Mouse (Mus musculus) intestine, embryonic 15.5 days (tissue): ENCODE results near the gene Gm3625. TPM values are rescaled to one million over a fixed set of nuclear protein-coding genes. Genes with fewer than 3 reads are reported as not detected.
A peak's percentile ranks its signal among the peaks of the same experiment; 100 is the strongest.
"Not testable (repeated sequence)": the region's sequence is repeated elsewhere in the genome, so short reads cannot be mapped to it uniquely, and the experiment has no call there.

Source experiments
- ATAC-seq: fragments of 200-750 bp; cut with Nextera tagmentation; 2 replicates; pipeline ENCODE4 v1.8.0; 2017; ENCODE audit warnings: moderate TSS enrichment, moderate library complexity
- H3K27ac ChIP-seq: fragments of 300-500 bp; sonication (generic); 2 replicates; pipeline ENCODE4 v1.5.1; 2015; ENCODE audit warnings: mild to moderate bottlenecking, inconsistent platforms
- H3K27me3 ChIP-seq: fragments of 300-500 bp; sonication (generic); replicated peaks from 2 replicates; pipeline ENCODE4 v1.6.1; 2015; ENCODE audit warnings: inconsistent platforms
- H3K36me3 ChIP-seq: fragments of 300-500 bp; sonication (generic); 2 replicates; pipeline ENCODE4 v1.6.1; 2015; ENCODE audit warnings: inconsistent platforms
- H3K4me1 ChIP-seq: fragments of 300-500 bp; sonication (generic); replicated peaks from 2 replicates; pipeline ENCODE4 v1.6.1; 2015; ENCODE audit warnings: inconsistent platforms
- H3K4me2 ChIP-seq: fragments of 300-500 bp; sonication (generic); replicated peaks from 2 replicates; pipeline ENCODE4 v1.6.1; 2015; ENCODE audit warnings: mild to moderate bottlenecking, inconsistent platforms
- H3K4me3 ChIP-seq: fragments of 300-500 bp; sonication (generic); replicated peaks from 2 replicates; pipeline ENCODE4 v1.5.1; 2015; ENCODE audit warnings: inconsistent platforms
- H3K9ac ChIP-seq: fragments of 300-500 bp; sonication (generic); 2 replicates; pipeline ENCODE4 v1.6.1; 2015; ENCODE audit warnings: inconsistent platforms
- H3K9me3 ChIP-seq: fragments of 300-500 bp; sonication (generic); 2 replicates; pipeline ENCODE4 v1.6.1; 2016; ENCODE audit warnings: inconsistent platforms
- WGBS: fragments of 180-500 bp; shearing (Covaris S2); methylation state at CpG from one replicate; pipeline ENCODE4 v1.1.7; 2015; 5-methylcytosine and 5-hydroxymethylcytosine counted together
- polyA plus RNA-seq: library from polyadenylated mRNA; unstranded; fragments of >200 nt; fragmentation: Nextera tagmentation; extraction: Ambion mirVana; gene quantifications from 2 replicates; pipeline ENCODE4 v1.2.1, GENCODE M21; 2015

Gm3625 gene
- polyA plus RNA-seq, 1 experiment from 2014 or later: not detected

DNA sequence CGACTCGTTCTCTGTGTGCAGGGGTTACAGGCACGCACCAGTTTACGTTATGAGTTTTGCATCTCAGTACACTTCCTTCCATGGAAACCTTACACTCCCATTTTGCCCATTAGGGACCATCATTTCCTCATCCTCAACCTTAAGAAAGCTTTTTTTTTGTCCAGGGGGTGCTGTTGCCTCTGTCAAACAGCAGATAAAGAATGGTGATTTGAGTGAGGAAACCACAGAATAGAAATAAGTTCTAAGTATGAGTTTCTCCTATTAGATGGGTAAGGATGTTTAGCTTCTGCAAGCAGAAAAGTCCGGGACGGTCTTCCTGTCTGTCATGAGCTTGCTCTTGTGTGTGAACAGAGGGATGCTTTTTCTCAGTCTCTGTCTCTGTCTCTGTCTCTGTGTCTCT, 702 bp downstream of the Gm3625 start:
- 59% methylated on average over 6 of the region's 6 CpGs for WGBS
- H3K9ac ChIP-seq: peak overlapping the region; percentile 88; the same call in 1 of the 2 replicates
- ATAC-seq: no peak
- H3K27ac ChIP-seq: no peak overlapping the region
- H3K9me3 ChIP-seq: no peaks in the 10 kb centered on the region
- peak overlapping the region; percentile 85 for H3K4me2 ChIP-seq
- peaks cover 5% of the 10 kb centered on the region; the same call in 1 of the 2 replicates for H3K4me1 ChIP-seq
- H3K4me3 ChIP-seq: peak overlapping the region; percentile 96
- H3K27me3 ChIP-seq: no peaks in the 10 kb centered on the region
- no peaks in the 10 kb centered on the region for H3K36me3 ChIP-seq

DNA sequence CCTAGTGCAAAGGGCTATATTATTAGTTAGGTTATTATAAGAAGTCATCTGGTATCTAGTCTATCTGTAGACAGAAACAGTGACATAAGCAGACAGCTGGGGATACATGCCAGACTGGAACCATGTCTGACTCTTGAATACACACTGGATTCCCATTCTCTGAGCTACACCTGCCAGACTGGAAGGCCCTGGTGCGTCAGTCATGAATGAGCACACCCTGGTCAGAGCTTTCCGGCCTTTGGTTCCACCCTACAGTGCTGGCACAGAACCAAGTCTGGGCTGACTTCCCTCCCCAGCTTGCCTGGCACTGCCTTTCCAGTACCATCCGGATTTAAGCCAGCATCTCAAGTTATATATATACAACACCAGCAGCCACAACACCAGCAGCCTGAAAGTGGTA, 4.1 kb downstream of the Gm3625 start:
- no peak for ATAC-seq
- Histone ChIP-seq H3K4me1 (0 out of 2 replicates have a peak, but pooled peaks cover under 1% of the 10 kb centered on the region), H3K36me3 (no peaks in the 10 kb centered on the region), H3K27ac (no peak overlapping the region), H3K9me3 (no peaks in the 10 kb centered on the region), H3K9ac (no peak overlapping the region), H3K4me2 (no peak overlapping the region), H3K4me3 (no peak overlapping the region), H3K27me3 (no peaks in the 10 kb centered on the region)
- WGBS: 76% methylated on average over 3 of the region's 3 CpGs

DNA sequence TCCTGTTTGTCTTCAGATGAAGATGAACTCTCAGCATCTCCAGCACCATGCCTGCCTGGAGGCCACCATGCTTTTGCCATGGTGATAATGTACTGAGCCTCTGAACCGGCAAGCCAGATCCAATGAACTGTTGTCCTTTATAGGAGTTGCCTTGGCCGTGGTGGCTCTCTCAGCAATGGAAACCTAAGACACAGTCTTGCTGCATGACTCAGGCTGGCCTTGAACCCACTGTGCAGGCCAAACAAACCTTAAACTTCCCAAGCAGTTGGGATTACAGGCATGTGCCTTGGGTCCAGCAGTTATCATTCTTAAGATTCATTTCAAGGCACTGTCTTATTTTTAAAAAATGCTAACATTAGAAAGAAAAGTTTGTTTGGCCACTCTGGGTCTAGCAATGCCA, 4.9 kb downstream of the Gm3625 start:
- Histone ChIP-seq H3K4me1 (no peaks in the 10 kb centered on the region), H3K4me2 (no peak overlapping the region), H3K4me3 (no peak overlapping the region), H3K27me3 (no peaks in the 10 kb centered on the region), H3K27ac (no peak overlapping the region), H3K9ac (no peak overlapping the region), H3K9me3 (no peaks in the 10 kb centered on the region), H3K36me3 (no peaks in the 10 kb centered on the region)
- no peak for ATAC-seq
- 77% methylated on average over 2 of the region's 2 CpGs for WGBS

DNA sequence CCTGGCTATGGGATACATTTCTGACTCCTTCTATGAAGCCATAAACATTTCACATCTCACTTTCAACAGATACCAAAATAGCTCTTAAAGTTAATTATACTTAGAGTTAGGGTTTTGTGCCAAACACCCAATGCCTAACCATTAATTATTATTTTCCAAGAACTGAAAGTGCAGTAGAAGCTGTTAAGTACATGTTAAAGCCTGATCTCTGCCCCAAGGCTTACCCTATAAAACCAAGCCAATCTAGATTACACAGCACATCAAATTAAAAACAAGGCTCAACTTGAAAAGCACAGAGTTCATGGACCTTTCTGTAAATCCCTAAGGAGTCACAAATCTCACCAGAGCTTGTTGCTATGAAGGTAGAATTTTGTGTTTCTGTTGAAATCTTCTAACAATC, 10.4 kb downstream of the Gm3625 start:
- Histone ChIP-seq H3K4me3 (no peak overlapping the region), H3K27me3 (no peaks in the 10 kb centered on the region), H3K27ac (no peak overlapping the region), H3K9ac (no peak overlapping the region), H3K36me3 (no peaks in the 10 kb centered on the region), H3K4me1 (no peaks in the 10 kb centered on the region), H3K4me2 (no peak overlapping the region), H3K9me3 (no peaks in the 10 kb centered on the region)
- no peak for ATAC-seq

DNA sequence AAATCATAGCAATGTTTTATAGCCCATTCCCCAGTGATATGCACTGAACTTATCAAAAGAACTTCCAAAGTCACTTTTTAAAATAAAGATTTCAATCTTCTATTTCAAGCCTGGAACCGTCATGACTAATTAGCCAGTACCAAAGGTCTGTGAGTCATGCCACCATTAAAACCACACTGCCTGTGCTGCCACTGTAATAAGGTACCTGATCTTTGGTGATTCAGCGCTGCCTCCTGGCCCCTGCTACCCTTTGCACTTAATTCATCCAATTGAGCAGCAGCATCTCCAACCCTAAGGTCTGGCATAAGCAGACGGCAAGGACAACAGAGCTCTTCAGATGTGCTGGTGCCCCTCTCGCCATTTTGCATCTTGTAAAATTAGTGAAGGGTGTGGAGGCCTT, 18.7 kb downstream of the Gm3625 start:
- Histone ChIP-seq H3K27ac (no peak overlapping the region), H3K9me3 (no peaks in the 10 kb centered on the region), H3K9ac (no peak overlapping the region), H3K4me1 (no peaks in the 10 kb centered on the region), H3K27me3 (no peaks in the 10 kb centered on the region), H3K4me2 (no peak overlapping the region), H3K36me3 (no peaks in the 10 kb centered on the region), H3K4me3 (no peak overlapping the region)
- ATAC-seq: peak; percentile 68
- 73% methylated on average over 4 of the region's 4 CpGs for WGBS

DNA sequence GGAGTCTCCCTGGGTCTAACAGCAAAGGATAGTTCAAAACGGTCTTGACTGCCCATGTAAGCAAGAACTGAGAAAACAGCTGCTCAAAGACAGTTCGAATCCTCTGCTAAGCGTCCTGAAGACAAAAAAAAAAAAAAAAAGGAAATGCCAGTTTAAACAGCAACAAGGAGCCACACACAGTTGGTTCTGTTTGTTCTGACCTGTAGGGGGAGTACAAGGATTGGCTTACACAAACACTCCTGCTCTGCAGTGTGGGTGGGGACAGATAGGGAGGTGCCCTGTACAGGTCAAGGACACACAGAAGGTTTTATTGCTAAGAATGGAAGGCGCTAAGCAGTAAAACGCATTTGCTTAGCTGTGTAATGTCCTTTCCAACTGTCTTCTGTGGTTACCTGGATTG, 20.9 kb downstream of the Gm3625 start:
- peak; percentile 93 for ATAC-seq
- no peaks in the 10 kb centered on the region for H3K9me3 ChIP-seq
- no peaks in the 10 kb centered on the region for H3K4me1 ChIP-seq
- no peak overlapping the region for H3K4me3 ChIP-seq
- H3K27ac ChIP-seq: no peak overlapping the region
- H3K4me2 ChIP-seq: no peak overlapping the region
- no peak overlapping the region for H3K9ac ChIP-seq
- no peaks in the 10 kb centered on the region for H3K27me3 ChIP-seq
- no peaks in the 10 kb centered on the region for H3K36me3 ChIP-seq
- 21% methylated on average over 5 of the region's 5 CpGs for WGBS

DNA sequence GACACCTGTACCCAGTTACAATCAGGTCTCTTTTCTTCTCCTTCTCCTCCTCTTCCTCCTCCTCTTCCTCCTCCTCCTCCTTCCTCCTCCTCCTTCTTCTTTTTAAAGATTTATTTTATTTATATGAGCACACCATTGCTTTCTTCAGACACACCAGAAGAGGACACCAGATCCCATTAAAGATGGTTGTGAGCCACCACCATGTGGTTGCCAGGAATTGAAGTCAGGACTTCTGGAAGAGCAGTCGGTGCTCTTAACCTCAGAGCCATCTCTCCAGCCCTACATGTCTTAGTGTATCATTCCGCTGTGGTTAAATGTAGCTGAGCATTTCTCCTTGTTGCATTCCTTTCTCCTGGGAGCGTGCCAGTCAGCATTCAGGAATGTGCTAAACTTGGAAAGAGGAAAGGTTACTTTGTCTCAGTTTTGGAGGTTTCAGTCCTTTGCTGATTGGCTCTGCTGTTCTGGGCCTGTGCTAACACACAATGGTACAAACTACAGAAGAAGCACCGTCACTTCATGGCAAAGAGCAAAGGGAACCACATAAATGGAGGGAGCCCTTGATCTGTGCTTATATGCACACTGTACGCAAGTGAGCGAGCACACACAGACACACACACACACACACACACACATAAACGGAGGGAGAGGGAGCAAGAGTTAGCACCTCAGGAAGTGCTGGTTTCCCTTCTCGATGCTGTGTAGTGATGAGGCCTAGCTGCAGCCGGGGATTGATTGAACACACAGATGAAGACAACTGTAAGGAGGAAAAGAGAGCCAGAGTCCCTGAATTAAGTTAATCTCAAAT, 34.0 kb downstream of the Gm3625 start:
- H3K9ac ChIP-seq: no peak overlapping the region
- no peak overlapping the region for H3K27ac ChIP-seq
- H3K4me2 ChIP-seq: no peak overlapping the region
- no peaks in the 10 kb centered on the region; the same call in 1 of the 2 replicates for H3K4me1 ChIP-seq
- no peaks in the 10 kb centered on the region for H3K27me3 ChIP-seq
- ATAC-seq: peak; percentile 49
- H3K4me3 ChIP-seq: no peak overlapping the region
- 62% methylated on average over 9 of the region's 9 CpGs for WGBS
- no peaks in the 10 kb centered on the region for H3K9me3 ChIP-seq
- H3K36me3 ChIP-seq: no peaks in the 10 kb centered on the region

DNA sequence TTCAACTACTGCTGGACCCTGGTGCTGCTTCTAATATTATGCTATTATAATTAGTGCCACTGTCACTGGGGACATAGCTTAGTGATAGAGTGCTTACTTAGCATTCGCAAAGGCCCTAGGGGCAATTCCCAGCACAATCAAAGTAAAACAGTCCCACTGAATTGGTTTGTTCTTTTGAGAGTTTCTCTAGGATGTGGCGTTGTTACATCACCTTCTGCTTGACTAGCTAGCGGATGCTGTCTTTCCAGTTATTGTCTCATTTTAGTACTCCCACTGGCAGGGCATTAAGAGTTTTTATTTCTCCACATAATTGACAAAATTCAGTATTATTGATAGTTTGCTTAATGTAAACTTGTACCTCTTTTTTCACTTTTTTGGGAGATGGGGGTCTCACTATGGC, 34.7 kb downstream of the Gm3625 start:
- 93% methylated on average over 3 of the region's 3 CpGs for WGBS

DNA sequence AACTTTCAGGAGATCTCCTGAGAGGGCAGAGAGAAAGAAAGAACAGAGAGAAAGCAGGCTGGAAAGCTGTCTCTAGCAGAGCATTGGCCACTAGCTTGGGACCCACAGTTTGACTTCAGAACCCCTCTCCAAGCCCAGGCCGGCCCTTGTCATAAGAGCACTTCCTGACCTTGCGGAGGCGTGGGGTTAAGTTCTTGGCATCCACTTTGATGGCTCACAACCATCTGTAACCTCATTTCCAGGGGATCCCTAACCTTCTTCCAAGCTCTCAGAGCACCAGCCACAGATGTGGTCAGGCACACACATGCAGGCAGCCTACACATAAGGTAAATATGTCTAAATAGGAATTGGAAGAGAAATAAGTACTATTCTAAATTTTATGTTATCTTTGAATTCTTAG, 35.3 kb downstream of the Gm3625 start:
- H3K4me1 ChIP-seq: no peaks in the 10 kb centered on the region; the same call in 1 of the 2 replicates
- 71% methylated on average over 3 of the region's 3 CpGs for WGBS
- no peak overlapping the region for H3K4me2 ChIP-seq
- no peak overlapping the region for H3K4me3 ChIP-seq
- no peak for ATAC-seq
- H3K36me3 ChIP-seq: no peaks in the 10 kb centered on the region
- no peak overlapping the region for H3K9ac ChIP-seq
- no peak overlapping the region for H3K27ac ChIP-seq
- H3K27me3 ChIP-seq: no peaks in the 10 kb centered on the region
- no peaks in the 10 kb centered on the region for H3K9me3 ChIP-seq

More for the DNA sequence above, 34.7 kb downstream of the Gm3625 start:
- no peak for ATAC-seq
- no peaks in the 10 kb centered on the region for H3K9me3 ChIP-seq
- no peak overlapping the region for H3K4me3 ChIP-seq
- no peaks in the 10 kb centered on the region; the same call in 1 of the 2 replicates for H3K4me1 ChIP-seq
- H3K27me3 ChIP-seq: no peaks in the 10 kb centered on the region
- no peaks in the 10 kb centered on the region for H3K36me3 ChIP-seq
- no peak overlapping the region for H3K27ac ChIP-seq
- no peak overlapping the region for H3K9ac ChIP-seq
- no peak overlapping the region for H3K4me2 ChIP-seq

DNA sequence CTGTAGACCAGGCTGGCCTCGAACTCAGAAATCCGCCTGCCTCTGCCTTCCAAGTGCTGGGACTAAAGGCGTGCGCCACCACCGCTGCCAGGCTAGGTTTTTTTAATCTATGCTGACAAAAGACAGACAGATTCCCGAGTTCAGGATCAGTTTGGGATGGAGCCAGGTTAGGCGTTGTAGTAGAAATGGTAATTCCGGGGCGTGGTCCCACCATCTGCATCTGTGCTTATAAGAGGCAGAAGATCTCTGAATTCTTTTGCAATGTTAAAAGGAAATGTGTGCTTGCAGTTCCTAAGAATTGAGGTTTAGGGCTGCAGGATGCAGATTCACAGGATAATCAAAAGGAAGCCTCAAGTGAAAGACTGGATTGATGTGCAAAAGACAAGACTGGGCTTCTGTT, 35.8 kb downstream of the Gm3625 start:
- no peaks in the 10 kb centered on the region for H3K27me3 ChIP-seq
- ATAC-seq: no peak
- WGBS: 82% methylated on average over 9 of the region's 9 CpGs

DNA sequence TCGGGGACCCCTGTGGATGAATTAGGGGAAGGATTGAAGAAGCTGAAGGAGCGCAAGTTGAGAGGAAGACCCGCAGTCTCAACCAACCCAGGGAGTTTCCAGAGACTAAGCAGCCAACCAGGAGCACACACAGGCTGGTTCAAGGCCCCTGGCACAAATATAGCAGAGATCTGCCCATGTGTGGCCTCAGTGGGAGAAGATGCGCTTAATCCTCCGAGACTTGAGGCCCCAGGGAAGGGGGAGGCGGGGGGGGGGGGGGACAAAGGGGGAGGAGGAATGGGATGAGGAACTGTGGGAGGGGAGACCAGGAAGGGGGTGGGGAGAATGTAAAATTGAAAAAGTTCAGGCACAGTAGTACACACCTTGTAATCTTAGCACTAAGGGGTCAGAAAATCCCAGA, 37.3 kb downstream of the Gm3625 start:
- Histone ChIP-seq H3K9ac (no peak overlapping the region), H3K4me3 (no peak overlapping the region), H3K27ac (no peak overlapping the region), H3K36me3 (no peaks in the 10 kb centered on the region), H3K4me1 (no peaks in the 10 kb centered on the region; the same call in 1 of the 2 replicates), H3K4me2 (no peak overlapping the region), H3K9me3 (no peaks in the 10 kb centered on the region), H3K27me3 (no peaks in the 10 kb centered on the region)
- WGBS: 70% methylated on average over 5 of the region's 6 CpGs
- no peak for ATAC-seq

More for the DNA sequence above, 35.8 kb downstream of the Gm3625 start:
- no peak overlapping the region for H3K9ac ChIP-seq
- no peaks in the 10 kb centered on the region for H3K36me3 ChIP-seq
- no peak overlapping the region for H3K27ac ChIP-seq
- no peak overlapping the region for H3K4me2 ChIP-seq
- no peak overlapping the region for H3K4me3 ChIP-seq
- no peaks in the 10 kb centered on the region for H3K9me3 ChIP-seq
- H3K4me1 ChIP-seq: no peaks in the 10 kb centered on the region; the same call in 1 of the 2 replicates

DNA sequence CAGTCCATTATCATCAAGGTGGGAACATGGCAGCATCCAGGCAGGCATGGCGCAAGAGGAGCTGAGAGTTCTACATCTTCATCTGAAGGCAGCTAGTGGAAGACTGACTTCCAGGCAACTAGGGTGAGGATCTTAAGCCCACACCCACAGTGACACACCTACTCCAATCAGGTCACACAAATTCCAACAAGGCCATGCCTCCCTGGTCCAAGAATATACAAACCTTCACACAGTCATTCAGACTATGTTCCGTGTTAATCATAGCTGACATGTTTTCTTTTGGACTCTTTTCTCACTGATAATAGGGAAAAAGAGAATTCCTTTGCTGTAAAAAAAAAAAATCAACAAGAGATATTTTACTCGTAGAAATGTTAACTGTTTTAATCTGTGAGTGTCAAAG, 39.0 kb downstream of the Gm3625 start:
- not testable (repeated sequence) for H3K27me3 ChIP-seq, H3K27ac ChIP-seq, H3K36me3 ChIP-seq, H3K9me3 ChIP-seq, H3K9ac ChIP-seq, H3K4me1 ChIP-seq, H3K4me2 ChIP-seq, ATAC-seq, H3K4me3 ChIP-seq
- 67% methylated on average over 3 of the region's 3 CpGs for WGBS
